Mouse (Mus musculus) thymus, adult 2 months (tissue): Measurements from ENCODE around the gene Afg3l1.

ENCODE experiments used
- CTCF ChIP-seq: fragments of 200-500 bp; IDR thresholded peaks from 2 replicates; pipeline ENCODE4 v1.5.1; 2012; ENCODE audit warnings: mild to moderate bottlenecking, control low read depth, low read length, moderate library complexity, borderline replicate concordance; ENCODE audit not compliant: control insufficient read depth, poor library complexity, insufficient read depth; ENCODE audit errors: extremely low read depth
- POLR2A ChIP-seq: fragments of 200-500 bp; IDR thresholded peaks from 2 replicates; pipeline ENCODE4 v1.6.1; 2012; ENCODE audit warnings: mild to moderate bottlenecking, low read length, control low read depth, moderate library complexity; ENCODE audit not compliant: control insufficient read depth, poor library complexity, insufficient read depth; ENCODE audit errors: extremely low read depth

DNA sequence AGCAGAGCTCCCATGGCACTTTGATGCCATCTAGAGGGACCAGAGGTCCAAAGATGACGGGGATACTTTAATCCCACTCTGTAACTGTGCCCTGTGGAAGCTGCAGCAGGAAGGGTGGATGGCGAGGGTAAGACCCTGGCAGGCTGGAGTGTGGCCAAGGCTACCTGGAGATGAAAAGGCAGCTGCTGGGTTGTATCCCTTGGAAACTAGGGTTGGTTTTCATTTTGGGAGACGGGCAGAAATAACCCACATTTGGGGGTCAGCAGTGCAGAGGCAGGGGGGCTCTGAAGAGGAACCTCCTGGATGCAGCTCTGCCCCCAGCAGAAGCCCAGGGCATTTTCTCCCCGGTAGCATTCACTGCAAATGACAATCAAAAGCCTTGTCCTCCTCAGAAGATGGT lies 27.6 kb downstream of the Afg3l1 start:
- TF ChIP-seq POLR2A (no peak), CTCF (no peak)
